8 mouse cellular contexts compared by ENCODE assay signal in the genomic region with DNA sequence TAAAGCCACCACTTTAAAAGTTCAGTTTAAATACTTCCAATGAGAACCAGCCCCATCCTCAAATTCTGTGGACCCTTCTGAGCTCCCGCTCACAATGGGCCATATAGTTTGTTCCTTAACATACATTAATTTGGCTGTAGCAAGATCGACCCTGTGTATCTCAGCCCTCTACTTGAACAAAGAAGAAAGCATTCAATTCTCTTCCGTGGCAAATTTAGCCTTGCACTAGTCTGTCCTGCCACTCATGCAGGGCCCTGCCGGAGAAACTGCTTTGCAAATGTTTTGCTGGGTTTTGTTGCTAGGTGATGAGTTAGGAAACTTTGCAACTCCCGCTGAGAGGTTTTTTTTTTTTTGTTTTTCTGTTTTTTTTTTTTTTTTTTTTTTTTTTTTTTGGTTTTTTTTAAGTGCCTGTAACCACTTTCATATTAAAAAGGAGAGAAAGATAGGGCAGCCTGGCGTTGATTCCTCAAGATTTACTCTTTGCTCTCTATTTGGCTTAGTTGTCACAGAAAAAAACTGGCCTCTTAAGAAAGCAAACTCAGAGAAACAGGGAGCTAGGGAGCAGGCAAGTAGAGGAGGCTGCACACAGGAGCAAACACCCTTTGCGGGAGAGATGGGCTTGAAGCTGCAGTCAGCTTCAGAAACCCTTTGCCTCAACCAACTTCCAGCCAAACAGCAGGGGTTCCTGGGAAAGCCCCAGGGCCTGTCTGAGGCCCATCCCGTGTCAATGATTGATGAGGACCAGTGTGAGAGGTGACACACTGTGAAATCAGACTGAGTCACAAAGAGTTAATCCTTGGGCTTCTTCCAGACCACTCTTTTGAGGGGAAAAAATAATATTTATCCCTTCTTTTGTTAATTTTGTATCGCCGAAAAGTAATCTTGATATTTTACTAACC.
DNase-seq lines count a peak whose midpoint lies in the region; ATAC-seq and TF ChIP-seq lines count a peak whose summit lies in the region.

No protein-coding gene starts in this region.

- H3K36me3 ChIP-seq in ES-Bruce4 (ENCODE audit: control insufficient read depth, insufficient read depth, low read length, poor library complexity, severe bottlenecking) = no peaks in the 10 kb centered on the region
- H3K36me3 ChIP-seq in forebrain, embryonic 12.5 days (replicated peaks) = no peaks in the 10 kb centered on the region
- no peaks in the 10 kb centered on the region for H3K36me3 ChIP-seq in lung, postnatal 0 days (ENCODE audit: insufficient read depth, low read length)

- peaks cover 2% of the 10 kb centered on the region for H3K4me1 ChIP-seq in ES-Bruce4 (ENCODE audit: control insufficient read depth, insufficient read depth, low read length)
- H3K4me1 ChIP-seq in forebrain, embryonic 12.5 days = peaks cover 37% of the 10 kb centered on the region
- no peaks in the 10 kb centered on the region for H3K4me1 ChIP-seq in lung, postnatal 0 days (ENCODE audit: insufficient read depth, low read depth, low read length)

- peak overlapping the region; percentile 17 for H3K27ac ChIP-seq in ES-Bruce4 (ENCODE audit: insufficient read depth, low read length)
- peak overlapping the region; percentile 96 for H3K27ac ChIP-seq in forebrain, embryonic 12.5 days
- H3K27ac ChIP-seq in lung, postnatal 0 days (ENCODE audit: low read length) = no peak overlapping the region

- TF ChIP-seq POLR2A in ES-Bruce4 (IDR thresholded peaks at IDR 0.05; ENCODE audit: insufficient read depth, low read length) = no peak

- ATAC-seq in forebrain, embryonic 12.5 days (ENCODE audit: low FRiP score) = peak; percentile 72
- no peak for ATAC-seq in lung, postnatal 0 days

- peak; percentile 78 for DNase-seq in heart, adult 11 months
- no peak for DNase-seq in heart, adult 8-10 months (ENCODE audit: low spot score)
- peak; percentile 61 for DNase-seq in lung, postnatal 0 days (ENCODE audit: low spot score)
- no peak for DNase-seq in adrenal gland, adult (ENCODE audit: inconsistent age in 2 of 2, low spot score in 1 of 2)
- DNase-seq in spleen, adult 18-20 months = no peak
- no peak for DNase-seq in frontal cortex, postnatal 14 days (ENCODE audit: low spot score in 2 of 2)

- H3K9ac ChIP-seq in ES-Bruce4 (ENCODE audit: low read depth, poor library complexity, severe bottlenecking) = no peak overlapping the region
- peak overlapping the region; percentile 40; the same call in 1 of the 2 replicates for H3K9ac ChIP-seq in forebrain, embryonic 12.5 days
- no peak overlapping the region for H3K9ac ChIP-seq in lung, postnatal 0 days (replicated peaks; ENCODE audit: low read depth)

- TF ChIP-seq CTCF in ES-Bruce4 (IDR thresholded peaks at IDR 0.05; ENCODE audit: low read depth, low read length) = no peak
- TF ChIP-seq CTCF in lung, postnatal 0 days (IDR thresholded peaks at IDR 0.05) = no peak

- 1% methylated on average over 10 of the region's 10 CpGs for WGBS in forebrain, embryonic 12.5 days
- WGBS in lung, postnatal 0 days = 19% methylated on average over 10 of the region's 10 CpGs

- H3K9me3 ChIP-seq in ES-Bruce4 (replicated peaks; ENCODE audit: control insufficient read depth, insufficient read depth, low read length, poor library complexity, severe bottlenecking) = no peaks in the 10 kb centered on the region; the same call in 1 of the 2 replicates
- no peaks in the 10 kb centered on the region for H3K9me3 ChIP-seq in forebrain, embryonic 12.5 days
- no peaks in the 10 kb centered on the region for H3K9me3 ChIP-seq in lung, postnatal 0 days (ENCODE audit: low read length)

- no peak for TF ChIP-seq EP300 in ES-Bruce4 (IDR thresholded peaks at IDR 0.05; ENCODE audit: insufficient read depth, low read depth, low read length)
- TF ChIP-seq EP300 in lung, postnatal 0 days (IDR thresholded peaks at IDR 0.05) = no peak

- H3K4me2 ChIP-seq in forebrain, embryonic 12.5 days = peak overlapping the region; percentile 11
- peak overlapping the region; percentile 17; the same call in 1 of the 2 replicates for H3K4me2 ChIP-seq in lung, postnatal 0 days (replicated peaks; ENCODE audit: low read depth, low read length)

- no peak overlapping the region for H3K4me3 ChIP-seq in ES-Bruce4 (ENCODE audit: low read depth, low read length)
- H3K4me3 ChIP-seq in forebrain, embryonic 12.5 days (replicated peaks) = no peak overlapping the region
- no peak overlapping the region for H3K4me3 ChIP-seq in lung, postnatal 0 days (ENCODE audit: low read depth, low read length)

- no peaks in the 10 kb centered on the region for H3K27me3 ChIP-seq in ES-Bruce4 (ENCODE audit: control insufficient read depth, insufficient read depth, low read length, poor library complexity, severe bottlenecking)
- H3K27me3 ChIP-seq in forebrain, embryonic 12.5 days = no peaks in the 10 kb centered on the region
- no peaks in the 10 kb centered on the region for H3K27me3 ChIP-seq in lung, postnatal 0 days (replicated peaks; ENCODE audit: insufficient read depth, low read length)

Comparison
In these comparisons a context has a peak if more than half of its experiments do, and no peak if none do; other contexts are left out.
1. DNase-seq: peak in heart, adult 11 months (single experiment) and lung, postnatal 0 days (single experiment); none in heart, adult 8-10 months (single experiment), adrenal gland, adult (0 of 2), spleen, adult 18-20 months (0 of 2) and frontal cortex, postnatal 14 days (0 of 2).